8 mouse cellular contexts compared by ENCODE assay signal in the genomic region with DNA sequence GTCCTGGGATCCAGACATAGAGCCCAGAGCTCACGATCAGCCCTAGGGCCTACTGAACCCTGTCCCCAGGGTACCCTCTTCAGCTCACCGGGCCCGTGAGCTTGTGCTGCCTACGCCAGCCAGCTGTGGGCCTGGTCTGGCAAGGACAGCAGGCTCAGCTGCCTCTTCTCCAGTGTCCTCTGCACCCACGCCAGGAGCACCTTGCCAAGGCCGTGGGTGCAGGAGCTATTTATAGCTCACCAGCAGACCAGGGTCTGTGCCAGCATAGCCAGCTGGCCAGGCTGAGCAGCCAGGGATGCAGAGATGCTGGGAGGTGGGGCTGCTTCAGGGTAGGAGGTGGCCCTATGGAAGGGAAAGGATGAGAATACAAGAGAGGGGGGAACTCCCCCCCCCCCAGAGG. TPM values are rescaled to one million over a fixed set of nuclear protein-coding genes. Genes with fewer than 3 reads are reported as not detected.
DNase-seq lines count a peak whose midpoint lies in the region; ATAC-seq and TF ChIP-seq lines count a peak whose summit lies in the region.

No protein-coding gene starts in this region.

- DNase-seq in Muller cell, postnatal 12 days (ENCODE audit: inconsistent ontology term): peak; percentile 91
- DNase-seq in cerebellum, adult 18-20 months: peak; percentile 82 to 84
- peak; percentile 58 to 71 for DNase-seq in frontal cortex, postnatal 14 days (ENCODE audit: low spot score in 2 of 2)
- peak; percentile 80 to 93 for DNase-seq in left cerebral cortex, adult 9 months (ENCODE audit: low spot score in 2 of 2)
- DNase-seq in urinary bladder, postnatal 10 days (ENCODE audit: low spot score): no peak

- H3K4me1 ChIP-seq in hindbrain, embryonic 13.5 days (replicated peaks): peaks cover 41% of the 10 kb centered on the region
- H3K4me1 ChIP-seq in olfactory bulb, adult 2 months (ENCODE audit: control insufficient read depth, insufficient read depth, low read length): peaks cover 41% of the 10 kb centered on the region

- peak; percentile 41; the same call in 1 of the 2 replicates for ATAC-seq in hindbrain, embryonic 13.5 days (ENCODE audit: low FRiP score)
- no peak for ATAC-seq in activated CD4-positive, CD25-positive, alpha-beta regulatory T cell, adult 4 months

- H3K36me3 ChIP-seq in hindbrain, embryonic 13.5 days: peaks cover 40% of the 10 kb centered on the region

- H3K4me2 ChIP-seq in hindbrain, embryonic 13.5 days: no peak overlapping the region

- WGBS in hindbrain, embryonic 13.5 days: 57% methylated on average over 6 of the region's 6 CpGs
- WGBS in olfactory bulb, adult 2 months: 37% methylated on average over 6 of the region's 6 CpGs

- H3K4me3 ChIP-seq in hindbrain, embryonic 13.5 days: no peak overlapping the region
- H3K4me3 ChIP-seq in olfactory bulb, adult 2 months (ENCODE audit: insufficient read depth, low read depth, low read length): no peak overlapping the region

- H3K27ac ChIP-seq in hindbrain, embryonic 13.5 days: peak overlapping the region; percentile 76
- H3K27ac ChIP-seq in olfactory bulb, adult 2 months (ENCODE audit: insufficient read depth, low read depth, low read length): peak overlapping the region; percentile 65

- TF ChIP-seq POLR2A in olfactory bulb, adult 2 months (IDR thresholded peaks at IDR 0.05; ENCODE audit: insufficient read depth, low read depth, low read length): no peak

- TF ChIP-seq CTCF in olfactory bulb, adult 2 months (IDR thresholded peaks at IDR 0.05; ENCODE audit: insufficient read depth, low read depth, low read length): no peak

- H3K9me3 ChIP-seq in hindbrain, embryonic 13.5 days: no peaks in the 10 kb centered on the region

- peak overlapping the region; percentile 43; the same call in 1 of the 2 replicates for H3K9ac ChIP-seq in hindbrain, embryonic 13.5 days

- no peaks in the 10 kb centered on the region for H3K27me3 ChIP-seq in hindbrain, embryonic 13.5 days

RNA-seq across cellular contexts. Expression of a gene that starts 32.2 kb away (rescaled TPM):
- polyA plus RNA-seq in hindbrain, embryonic 13.5 days (2015; fragmentation: Nextera tagmentation; extraction: Ambion mirVana): 27.9 and 28.1 TPM in 2 replicates
- polyA plus RNA-seq in olfactory bulb, adult 2 months (2012; ENCODE audit: insufficient read depth, insufficient read length, low replicate concordance, missing spikeins): 147 TPM in 1 of 2 replicates, not detected in the other
- 10 to 100 TPM; 58.8 to 69.5 TPM for polyA plus RNA-seq in activated CD4-positive, CD25-positive, alpha-beta regulatory T cell, adult 4 months (2017; shearing (Covaris generic))

RNA-seq across cellular contexts. Expression of a gene that starts 33.8 kb away (rescaled TPM):
- 59.8 and 62.9 TPM in 2 replicates for polyA plus RNA-seq in hindbrain, embryonic 13.5 days (2015; fragmentation: Nextera tagmentation; extraction: Ambion mirVana)
- not detected in 2 replicates for polyA plus RNA-seq in olfactory bulb, adult 2 months (2012; ENCODE audit: insufficient read depth, insufficient read length, low replicate concordance, missing spikeins)
- polyA plus RNA-seq in activated CD4-positive, CD25-positive, alpha-beta regulatory T cell, adult 4 months (2017; shearing (Covaris generic)): 10 to 100 TPM; 23.6 to 29.0 TPM

RNA-seq across cellular contexts. Expression of a gene that starts 44.4 kb away (rescaled TPM):
- 10.4 and 10.8 TPM in 2 replicates for polyA plus RNA-seq in hindbrain, embryonic 13.5 days (2015; fragmentation: Nextera tagmentation; extraction: Ambion mirVana)
- not detected in 2 replicates for polyA plus RNA-seq in olfactory bulb, adult 2 months (2012; ENCODE audit: insufficient read depth, insufficient read length, low replicate concordance, missing spikeins)
- not detected for polyA plus RNA-seq in activated CD4-positive, CD25-positive, alpha-beta regulatory T cell, adult 4 months (2017; shearing (Covaris generic))
